22 mouse cellular contexts compared by ENCODE assay signal in genomic region chr1:80244123-80244522, GRCm38 (mm10). TPM values are rescaled to one million over a fixed set of nuclear protein-coding genes. Genes with fewer than 3 reads are reported as not detected.
DNase-seq lines count a peak whose midpoint lies in the region; ATAC-seq and TF ChIP-seq lines count a peak whose summit lies in the region.
"Had no signal": no experiment of that assay in that cellular context is flagged by ENCODE, and none has a peak within 500 bp of the region (broad histone marks: within the 10 kb centered on the region; RNA-seq: fewer than 3 reads in every experiment).

No protein-coding gene starts in this region.

- H3K4me2 ChIP-seq in liver, embryonic 14.5 days (ENCODE audit: low read depth), result no peak overlapping the region
- H3K4me2 ChIP-seq in CH12.LX (ENCODE audit: insufficient read depth, low read depth, poor library complexity, severe bottlenecking), result no peak overlapping the region; the same call in 1 of the 2 replicates
- H3K4me2 ChIP-seq: forebrain, embryonic 15.5 days; heart, embryonic 13.5 days; liver, embryonic 15.5 days; midbrain, embryonic 11.5 days had no signal

- H3K9ac ChIP-seq in liver, embryonic 14.5 days (replicated peaks), result no peak overlapping the region
- no peak overlapping the region for H3K9ac ChIP-seq in CH12.LX (ENCODE audit: insufficient read depth, low read depth)
- H3K9ac ChIP-seq: forebrain, embryonic 15.5 days; heart, embryonic 13.5 days; liver, embryonic 15.5 days had no signal

- in situ Hi-C loops in CH12.LX (cut with MboI; ENCODE audit: low pct_ligation_motif_present, low pct_unique_long_range_greater_than_20kb, low sequenced_read_pairs), result no loop called here

- intact Hi-C loops in gastrocnemius, adult 2 months (cut with DNase I), result no loop called here
- intact Hi-C loops in gastrocnemius, postnatal 14 days (cut with DNase I; ENCODE audit: low total_unique reads), result loop anchor here (10.0 kb wide), 1 partner anchor 59 kb away; no protein-coding TSS in a partner anchor

- 0 out of 2 replicates have a peak overlapping the region, but pooled peaks have one; percentile 32 for H3K27ac ChIP-seq in gastrocnemius, adult 2 months
- H3K27ac ChIP-seq in liver, embryonic 14.5 days, result no peak overlapping the region
- no peak overlapping the region for H3K27ac ChIP-seq in CH12.LX (ENCODE audit: insufficient read depth, low read depth)
- no peak overlapping the region for H3K27ac ChIP-seq in cerebellum, adult 2 months (ENCODE audit: insufficient read depth, low read length)
- H3K27ac ChIP-seq: forebrain, embryonic 15.5 days; heart, embryonic 13.5 days; liver, embryonic 15.5 days had no signal

- H3K36me3 ChIP-seq in liver, embryonic 14.5 days (replicated peaks; ENCODE audit: control insufficient read depth, insufficient read depth, low read depth), result no peaks in the 10 kb centered on the region
- H3K36me3 ChIP-seq in CH12.LX (replicated peaks in 1 of 2; ENCODE audit: control insufficient read depth in 1 of 2, insufficient read depth in 1 of 2, low read length in 1 of 2), result no peaks in the 10 kb centered on the region
- H3K36me3 ChIP-seq: forebrain, embryonic 15.5 days; G1E; heart, embryonic 13.5 days; liver, embryonic 15.5 days had no signal

- no peak for TF ChIP-seq POLR2A in CH12.LX (IDR thresholded peaks at IDR 0.05; ENCODE audit: low read depth, low read length)
- no peak for TF ChIP-seq POLR2A in cerebellum, adult 2 months (IDR thresholded peaks at IDR 0.05; ENCODE audit: borderline replicate concordance, insufficient read depth, low read length)

- dilution Hi-C loops in CH12.LX (cut with MboI; ENCODE audit: extremely low pct_ligation_motif_present, extremely low pct_unique_long_range_greater_than_20kb, low sequenced_read_pairs), result no loop called here

- TF ChIP-seq CTCF in gastrocnemius, adult 2 months (IDR thresholded peaks at IDR 0.05), result peak; percentile 55
- peak; percentile 15; the same call in 1 of the 2 replicates for TF ChIP-seq CTCF in liver, embryonic 14.5 days (IDR thresholded peaks at IDR 0.05; ENCODE audit: low read depth)
- peak in 1 of 2 experiments; percentile 52; a peak in 2 of 4 replicates for TF ChIP-seq CTCF in CH12.LX (conservative IDR thresholded peaks at IDR 0.05 in 1 of 2, IDR thresholded peaks at IDR 0.05 in 1 of 2; ENCODE audit: low read depth in 2 of 2, low read length in 2 of 2)
- no peak for TF ChIP-seq CTCF in cerebellum, adult 2 months (IDR thresholded peaks at IDR 0.05; ENCODE audit: borderline replicate concordance, insufficient read depth, low read depth, low read length)

- WGBS in liver, embryonic 14.5 days (ENCODE audit: insufficient replicate concordance), result 40% methylated on average over 3 of the region's 3 CpGs
- 58% methylated on average over 3 of the region's 3 CpGs for WGBS in cerebellum, adult 2 months

- DNase-seq in gastrocnemius, adult 2 months, result peak; percentile 20
- no peak for DNase-seq in gastrocnemius, postnatal 14 days
- no peak for DNase-seq in liver, embryonic 14.5 days (ENCODE audit: low read depth in 3 of 3, low spot score in 3 of 3)
- DNase-seq in liver (no peak), CH12.LX (ENCODE audit: extremely low read depth) (no peak)
- peak; percentile 29 for DNase-seq in induced T-regulatory cell, adult 2 months (ENCODE audit: low read depth)
- no peak for DNase-seq in cerebellum, adult 2 months
- no peak for DNase-seq in right cerebral cortex, postnatal 25 days
- DNase-seq: adrenal gland, adult 8-10 months; B cell, adult 2 months; cerebellum, adult 9-10 months; embryo, embryonic 11 days; kidney, postnatal 10 days; retina, postnatal 1 day; spleen, adult 18-20 months had no signal

- no peaks in the 10 kb centered on the region; a peak in 1 of 4 replicates for H3K4me1 ChIP-seq in liver, embryonic 14.5 days (replicated peaks; ENCODE audit: control insufficient read depth in 2 of 2, insufficient read depth in 2 of 2, low read length in 1 of 2)
- peaks cover 0 to 10% of the 10 kb centered on the region in 2 experiments; a peak in 1 of 4 replicates for H3K4me1 ChIP-seq in CH12.LX (ENCODE audit: control insufficient read depth in 1 of 2, insufficient read depth in 2 of 2)
- no peaks in the 10 kb centered on the region for H3K4me1 ChIP-seq in cerebellum, adult 2 months (ENCODE audit: control insufficient read depth, insufficient read depth, low read length)
- H3K4me1 ChIP-seq: forebrain, embryonic 15.5 days; heart, embryonic 13.5 days had no signal

- ATAC-seq in liver, embryonic 14.5 days (ENCODE audit: insufficient read depth), result no peak
- ATAC-seq: forebrain, embryonic 15.5 days had no signal

- no peaks in the 10 kb centered on the region for H3K27me3 ChIP-seq in liver, embryonic 14.5 days (ENCODE audit: control insufficient read depth, insufficient read depth, low read length)
- no peaks in the 10 kb centered on the region for H3K27me3 ChIP-seq in CH12.LX (replicated peaks)
- H3K27me3 ChIP-seq in cerebellum, adult 2 months (ENCODE audit: control insufficient read depth, insufficient read depth, low read length), result no peaks in the 10 kb centered on the region
- H3K27me3 ChIP-seq: forebrain, embryonic 15.5 days; heart, embryonic 13.5 days; liver, embryonic 15.5 days had no signal

- no peaks in the 10 kb centered on the region for H3K79me2 ChIP-seq in CH12.LX (replicated peaks; ENCODE audit: control insufficient read depth, extremely low read depth, insufficient read depth, poor library complexity, severe bottlenecking)

- peak; percentile 24 for TF ChIP-seq RAD21 in CH12.LX (IDR thresholded peaks at IDR 0.05; ENCODE audit: low read depth, low read length)

- TF ChIP-seq EP300 in liver, embryonic 14.5 days (IDR thresholded peaks at IDR 0.05; ENCODE audit: low read depth), result no peak
- no peak for TF ChIP-seq EP300 in CH12.LX (IDR thresholded peaks at IDR 0.05; ENCODE audit: low read length)

- no peak overlapping the region for H3K4me3 ChIP-seq in gastrocnemius, adult 2 months
- no peak overlapping the region for H3K4me3 ChIP-seq in liver, embryonic 14.5 days (ENCODE audit: insufficient read depth in 1 of 2, low read depth in 2 of 2, low read length in 2 of 2)
- H3K4me3 ChIP-seq in CH12.LX (replicated peaks in 1 of 3; ENCODE audit: low read depth in 2 of 3, low read length in 2 of 3, poor library complexity in 1 of 3), result no peak overlapping the region
- H3K4me3 ChIP-seq in cerebellum, adult 2 months (replicated peaks; ENCODE audit: insufficient read depth, low read depth, low read length), result no peak overlapping the region
- H3K4me3 ChIP-seq: forebrain, embryonic 15.5 days; heart, embryonic 13.5 days; liver, embryonic 15.5 days; myocyte had no signal

- H3K9me3 ChIP-seq in liver, embryonic 14.5 days (ENCODE audit: control insufficient read depth, low read length), result no peaks in the 10 kb centered on the region
- H3K9me3 ChIP-seq in CH12.LX (replicated peaks; ENCODE audit: low read length), result no peaks in the 10 kb centered on the region
- H3K9me3 ChIP-seq: forebrain, embryonic 15.5 days; G1E; heart, embryonic 13.5 days; liver, embryonic 15.5 days had no signal

TF ChIP-seq in CH12.LX, 34 proteins besides CTCF, POLR2A, EP300 and RAD21:
- TF ChIP-seq SMC3 (IDR thresholded peaks at IDR 0.05; ENCODE audit: low read depth, low read length), result peak; percentile 46
- TF ChIP-seq KAT2A (IDR thresholded peaks at IDR 0.05; ENCODE audit: insufficient replicate concordance, low read length), result no peak

RNA-seq across cellular contexts. Expression of gene Fam124b, which starts 25.9 kb away (rescaled TPM):
- 1 to 10 TPM in 1 of 2 experiments, under 1 TPM in 1; 0.66 to 1.7 TPM for total RNA-seq in gastrocnemius, adult 2 months (2021)
- total RNA-seq in gastrocnemius, postnatal 14 days (2021), result 1 to 10 TPM; 2.6 to 3.7 TPM
- polyA plus RNA-seq in liver, embryonic 14.5 days (2012; rRNA removed), result not detected in 2 replicates
- not detected in 2 replicates for polyA plus RNA-seq in liver, embryonic 14.5 days (2014; fragmentation: Nextera tagmentation; extraction: Ambion mirVana)
- total RNA-seq in CH12.LX (2012; rRNA removed) (2.5 and 3.4 TPM in 2 replicates), CH12.LX (2014; rRNA removed) (1.6 and 1.7 TPM in 2 replicates)
- polyA plus RNA-seq in CH12.LX (2012; ENCODE audit: insufficient read length, low read depth), result 3.7 and 4.9 TPM in 2 replicates
- 0.05 and 0.06 TPM in 2 replicates for polyA plus RNA-seq in cerebellum, adult 2 months (2012; rRNA removed)
- total RNA-seq: hematopoietic stem cell, adult 5-6 weeks had no signal
- polyA plus RNA-seq: G1E; liver, embryonic 15.5 days had no signal

Comparison
In these comparisons a context has a peak if more than half of its experiments do, and no peak if none do; other contexts are left out.
1. DNase-seq: peak in gastrocnemius, adult 2 months (single experiment) and induced T-regulatory cell, adult 2 months (single experiment); none in gastrocnemius, postnatal 14 days (single experiment), liver, embryonic 14.5 days (0 of 3), liver (single experiment), CH12.LX (single experiment), cerebellum, adult 2 months (0 of 2) and right cerebral cortex, postnatal 25 days (single experiment).